Mouse (Mus musculus) neural tube, embryonic 13.5 days (tissue): Measurements from ENCODE around the gene Palb2. TPM values are rescaled to one million over a fixed set of nuclear protein-coding genes. Genes with fewer than 3 reads are reported as not detected.
"Not testable (repeated sequence)": the region's sequence is repeated elsewhere in the genome, so short reads cannot be mapped to it uniquely, and the experiment has no call there.

Experiments used
- ATAC-seq: fragments of 200-750 bp; cut with Nextera tagmentation; 2 replicates; pipeline ENCODE4 v1.8.0; 2017; ENCODE audit warnings: low read depth, mild to moderate bottlenecking, moderate TSS enrichment, moderate library complexity
- H3K27ac ChIP-seq: fragments of 300-500 bp; sonication (generic); replicated peaks from 2 replicates; pipeline ENCODE4 v1.5.1; 2015; ENCODE audit warnings: moderate library complexity, mild to moderate bottlenecking, inconsistent platforms
- H3K27me3 ChIP-seq: fragments of 300-500 bp; sonication (generic); 2 replicates; pipeline ENCODE4 v1.6.1; 2015; ENCODE audit warnings: mild to moderate bottlenecking, inconsistent platforms
- H3K36me3 ChIP-seq: fragments of 300-500 bp; sonication (generic); 2 replicates; pipeline ENCODE4 v1.6.1; 2015; ENCODE audit warnings: mild to moderate bottlenecking, inconsistent platforms
- H3K4me1 ChIP-seq: fragments of 300-500 bp; sonication (generic); replicated peaks from 2 replicates; pipeline ENCODE4 v1.6.1; 2015; ENCODE audit warnings: inconsistent platforms
- H3K4me2 ChIP-seq: fragments of 300-500 bp; sonication (generic); 2 replicates; pipeline ENCODE4 v1.6.1; 2015; ENCODE audit warnings: inconsistent platforms, mild to moderate bottlenecking, moderate library complexity
- H3K4me3 ChIP-seq: fragments of 300-500 bp; sonication (generic); 2 replicates; pipeline ENCODE4 v1.5.1; 2015; ENCODE audit warnings: mild to moderate bottlenecking, inconsistent platforms
- H3K9ac ChIP-seq: fragments of 300-500 bp; sonication (generic); 2 replicates; pipeline ENCODE4 v1.6.1; 2015; ENCODE audit warnings: moderate library complexity, mild to moderate bottlenecking, inconsistent platforms
- H3K9me3 ChIP-seq: fragments of 300-500 bp; sonication (generic); 2 replicates; pipeline ENCODE4 v1.6.1; 2016; ENCODE audit warnings: inconsistent platforms
- WGBS: fragments of 180-500 bp; shearing (Covaris S2); methylation state at CpG from one replicate; pipeline ENCODE4 v1.1.7; 2015; 5-methylcytosine and 5-hydroxymethylcytosine counted together
- polyA plus RNA-seq: library from polyadenylated mRNA; unstranded; fragments of >200 nt; fragmentation: Nextera tagmentation; extraction: Ambion mirVana; gene quantifications from 2 replicates; pipeline ENCODE4 v1.2.1, GENCODE M21; 2015

The Palb2 gene
- polyA plus RNA-seq, 1 experiment from 2014 or later = 6.7 TPM

GRCm38 (mm10) chr7:122137071-122137470, 4.3 kb upstream of the Palb2 start:
- Histone ChIP-seq H3K27me3 (no peaks in the 10 kb centered on the region), H3K4me1 (peaks cover 15% of the 10 kb centered on the region), H3K27ac (no peak overlapping the region), H3K9me3 (no peaks in the 10 kb centered on the region), H3K4me2 (no peak overlapping the region), H3K36me3 (peaks cover 73% of the 10 kb centered on the region), H3K9ac (no peak overlapping the region), H3K4me3 (no peak overlapping the region)
- ATAC-seq = no peak

DNA sequence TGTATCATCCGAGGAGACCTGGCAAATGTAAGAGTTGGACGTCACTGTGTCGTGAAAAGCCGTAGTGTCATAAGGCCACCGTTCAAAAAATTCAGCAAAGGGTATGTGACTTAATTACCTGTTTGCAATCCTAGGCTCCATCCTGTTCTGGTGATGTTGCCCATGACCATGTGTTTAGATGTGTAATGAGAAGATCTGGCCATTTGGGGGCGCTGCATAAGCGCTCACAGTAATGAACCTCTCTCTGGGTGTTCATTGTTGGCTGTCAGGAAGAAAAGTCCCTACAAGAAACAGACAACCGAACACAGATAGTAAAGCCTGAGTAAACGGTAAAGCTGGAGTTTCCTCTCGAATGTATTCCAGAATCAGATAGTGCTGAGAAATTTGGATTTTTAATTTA, 2.3 kb upstream of the Palb2 start:
- peaks cover 19% of the 10 kb centered on the region for H3K4me1 ChIP-seq
- no peak overlapping the region for H3K4me3 ChIP-seq
- H3K9me3 ChIP-seq = no peaks in the 10 kb centered on the region
- H3K36me3 ChIP-seq = peaks cover 54% of the 10 kb centered on the region
- ATAC-seq = no peak
- H3K4me2 ChIP-seq = no peak overlapping the region
- WGBS = 73% methylated on average over 10 of the region's 10 CpGs
- no peak overlapping the region for H3K27ac ChIP-seq
- no peak overlapping the region for H3K9ac ChIP-seq
- H3K27me3 ChIP-seq = no peaks in the 10 kb centered on the region

DNA sequence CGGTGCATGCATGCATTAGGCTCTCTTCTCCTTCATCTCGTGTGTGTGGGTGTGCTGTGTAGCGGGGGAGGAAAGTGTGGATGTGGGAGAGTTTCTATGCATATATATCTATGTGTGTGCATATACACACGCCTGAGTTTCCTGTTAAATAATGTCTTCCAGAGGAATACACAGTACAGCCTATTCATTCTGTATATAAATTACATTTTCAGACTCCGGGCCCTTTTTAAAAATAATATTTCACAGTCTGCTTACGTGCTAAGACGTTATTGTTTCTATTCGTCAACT, 497 bp upstream of the Palb2 start:
- 18% methylated on average over 8 of the region's 8 CpGs for WGBS
- Histone ChIP-seq H3K9me3 (no peaks in the 10 kb centered on the region), H3K4me3 (peak overlapping the region; percentile 96), H3K4me2 (peak overlapping the region; percentile 75), H3K27me3 (no peaks in the 10 kb centered on the region), H3K4me1 (peaks cover 19% of the 10 kb centered on the region), H3K9ac (peak overlapping the region; percentile 90), H3K27ac (peak overlapping the region; percentile 70), H3K36me3 (peaks cover 38% of the 10 kb centered on the region)
- peak; percentile 44; the same call in 1 of the 2 replicates for ATAC-seq

- Histone ChIP-seq H3K9me3 (no peaks in the 10 kb centered on the region), H3K4me3 (peak overlapping the region; percentile 96), H3K27ac (no peak overlapping the region), H3K9ac (no peak overlapping the region; the same call in 1 of the 2 replicates), H3K36me3 (peaks cover 38% of the 10 kb centered on the region), H3K4me2 (peak overlapping the region; percentile 94), H3K27me3 (no peaks in the 10 kb centered on the region), H3K4me1 (peaks cover 19% of the 10 kb centered on the region)
- ATAC-seq = no peak
Measured at GRCm38 (mm10) chr7:122131834-122132233, 951 bp downstream of the Palb2 start.

- Histone ChIP-seq H3K27ac (no peak overlapping the region), H3K9me3 (no peaks in the 10 kb centered on the region), H3K36me3 (peaks cover 35% of the 10 kb centered on the region), H3K27me3 (no peaks in the 10 kb centered on the region), H3K4me3 (no peak overlapping the region), H3K9ac (no peak overlapping the region), H3K4me2 (no peak overlapping the region), H3K4me1 (peaks cover 3% of the 10 kb centered on the region; the same call in 1 of the 2 replicates)
- WGBS = 93% methylated on average over 11 of the region's 11 CpGs
- ATAC-seq = no peak
Measured at GRCm38 (mm10) chr7:122126946-122127345, 5.8 kb downstream of the Palb2 start.

GRCm38 (mm10) chr7:122125636-122126035, 7.1 kb downstream of the Palb2 start:
- H3K9ac ChIP-seq = no peak overlapping the region
- H3K4me2 ChIP-seq = no peak overlapping the region
- no peaks in the 10 kb centered on the region for H3K4me1 ChIP-seq
- no peaks in the 10 kb centered on the region for H3K27me3 ChIP-seq
- H3K9me3 ChIP-seq = no peaks in the 10 kb centered on the region
- peaks cover 40% of the 10 kb centered on the region for H3K36me3 ChIP-seq
- WGBS = 80% methylated on average over 8 of the region's 8 CpGs
- H3K4me3 ChIP-seq = no peak overlapping the region
- H3K27ac ChIP-seq = no peak overlapping the region
- no peak for ATAC-seq

GRCm38 (mm10) chr7:122123518-122123917, 9.3 kb downstream of the Palb2 start:
- H3K4me1 ChIP-seq = no peaks in the 10 kb centered on the region
- H3K9ac ChIP-seq = no peak overlapping the region
- 91% methylated on average over 4 of the region's 4 CpGs for WGBS
- H3K4me3 ChIP-seq = no peak overlapping the region
- H3K4me2 ChIP-seq = no peak overlapping the region
- no peak overlapping the region for H3K27ac ChIP-seq
- no peaks in the 10 kb centered on the region for H3K9me3 ChIP-seq
- H3K27me3 ChIP-seq = no peaks in the 10 kb centered on the region
- ATAC-seq = no peak
- H3K36me3 ChIP-seq = peaks cover 47% of the 10 kb centered on the region

DNA sequence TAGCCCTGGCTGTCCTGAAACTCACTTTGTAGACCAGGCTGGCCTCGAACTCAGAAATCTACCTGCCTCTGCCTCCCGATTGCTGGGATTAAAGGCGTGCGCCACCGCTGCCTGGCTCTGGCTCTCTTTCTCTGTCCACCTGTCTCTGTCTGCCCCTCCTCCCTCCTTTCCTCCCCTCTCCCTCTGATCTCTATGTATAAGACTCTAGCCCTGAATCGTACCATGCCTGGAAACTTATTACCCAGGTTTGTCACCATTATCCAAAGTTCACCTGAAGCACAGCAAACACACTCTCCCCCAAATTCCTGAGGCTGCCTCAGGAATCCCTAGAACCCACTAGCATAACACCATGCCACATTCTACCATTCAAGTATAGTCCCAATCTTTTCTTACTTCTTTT, 24.6 kb downstream of the Palb2 start:
- no peak overlapping the region for H3K9ac ChIP-seq
- ATAC-seq = no peak
- H3K4me1 ChIP-seq = no peaks in the 10 kb centered on the region
- WGBS = 96% methylated on average over 6 of the region's 6 CpGs
- H3K4me2 ChIP-seq = no peak overlapping the region
- H3K36me3 ChIP-seq = peaks cover 18% of the 10 kb centered on the region; the same call in 1 of the 2 replicates
- no peak overlapping the region for H3K27ac ChIP-seq
- H3K27me3 ChIP-seq = no peaks in the 10 kb centered on the region
- no peak overlapping the region for H3K4me3 ChIP-seq
- H3K9me3 ChIP-seq = no peaks in the 10 kb centered on the region

GRCm38 (mm10) chr7:122101747-122102244, 31.0 kb downstream of the Palb2 start, which contains the start of gene Ndufab1:
TSS of gene Ndufab1 (minus strand) at chr7:122101886.
- Histone ChIP-seq H3K4me2 (peak within 1 kb of the TSS; percentile 79), H3K27me3 (no peaks in the 10 kb centered on the region), H3K9me3 (no peaks in the 10 kb centered on the region), H3K4me3 (peak within 1 kb of the TSS; percentile 69), H3K4me1 (peaks cover 18% of the 10 kb centered on the region), H3K27ac (peak within 1 kb of the TSS; percentile 62), H3K36me3 (peaks cover 17% of the 10 kb centered on the region), H3K9ac (peak within 1 kb of the TSS; percentile 90)
- WGBS = under 1% methylated on average over 43 of the region's 43 CpGs
- ATAC-seq = peak; percentile 99

- peak; percentile 81 for ATAC-seq
- not testable (repeated sequence) for H3K9me3 ChIP-seq, H3K27me3 ChIP-seq
- 8% methylated on average over 28 of the region's 28 CpGs for WGBS
- Histone ChIP-seq H3K4me2 (peak overlapping the region; percentile 79), H3K27ac (peak overlapping the region; percentile 62), H3K36me3 (peaks cover 23% of the 10 kb centered on the region), H3K9ac (peak overlapping the region; percentile 90), H3K4me3 (peak overlapping the region; percentile 69), H3K4me1 (peaks cover 18% of the 10 kb centered on the region)
Measured at GRCm38 (mm10) chr7:122101014-122101746, 31.6 kb downstream of the Palb2 start.

GRCm38 (mm10) chr7:122099222-122099621, 33.6 kb downstream of the Palb2 start:
- H3K4me2 ChIP-seq = no peak overlapping the region
- ATAC-seq = no peak
- WGBS = 70% methylated on average over 4 of the region's 4 CpGs
- H3K27me3 ChIP-seq = no peaks in the 10 kb centered on the region
- no peaks in the 10 kb centered on the region for H3K9me3 ChIP-seq
- no peak overlapping the region for H3K4me3 ChIP-seq
- H3K9ac ChIP-seq = no peak overlapping the region
- H3K36me3 ChIP-seq = peaks cover 43% of the 10 kb centered on the region
- peaks cover 18% of the 10 kb centered on the region for H3K4me1 ChIP-seq
- no peak overlapping the region for H3K27ac ChIP-seq

- ATAC-seq = no peak
- Histone ChIP-seq H3K27me3 (no peaks in the 10 kb centered on the region), H3K36me3 (peaks cover 53% of the 10 kb centered on the region), H3K4me3 (no peak overlapping the region), H3K27ac (no peak overlapping the region), H3K9me3 (no peaks in the 10 kb centered on the region), H3K4me1 (peaks cover 18% of the 10 kb centered on the region), H3K9ac (no peak overlapping the region), H3K4me2 (no peak overlapping the region)
- WGBS = 94% methylated on average over 3 of the region's 3 CpGs
Measured at GRCm38 (mm10) chr7:122098009-122098408, 34.8 kb downstream of the Palb2 start.
